Mouse (Mus musculus): ENCODE results near the gene Myod1.

Gene Myod1

DNA sequence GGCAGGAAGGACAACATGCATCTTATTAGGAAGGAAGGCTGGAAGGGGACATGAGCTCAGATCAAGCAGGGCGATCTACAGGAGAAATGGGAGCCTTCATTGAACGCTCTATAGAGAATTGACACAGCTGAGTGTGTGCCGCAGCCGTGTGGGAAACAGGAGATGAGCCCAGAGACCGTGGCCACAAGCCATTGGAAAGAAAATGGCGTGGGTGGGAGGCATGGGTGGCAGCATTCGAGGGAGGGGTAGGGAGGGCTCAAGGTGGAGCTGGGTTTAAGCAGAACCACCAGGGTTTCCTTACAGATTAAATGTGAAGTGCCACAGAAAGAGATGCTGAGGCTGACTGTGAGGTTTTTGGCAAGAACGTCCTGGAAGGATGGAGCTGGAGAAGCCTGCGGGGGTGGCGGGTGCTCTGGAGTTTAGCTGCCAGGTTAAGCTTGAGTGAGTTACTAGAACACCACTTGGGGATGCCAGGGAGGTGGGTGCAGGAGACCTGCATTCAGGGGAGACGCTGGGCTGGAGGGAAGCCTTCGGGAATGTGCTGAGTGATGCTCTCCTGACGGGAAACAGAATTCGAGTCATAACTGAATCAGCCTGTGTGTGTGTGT is 39.6 kb downstream of the Myod1 start:
- DNase-seq (ENCODE audit: low spot score): no peak

DNA sequence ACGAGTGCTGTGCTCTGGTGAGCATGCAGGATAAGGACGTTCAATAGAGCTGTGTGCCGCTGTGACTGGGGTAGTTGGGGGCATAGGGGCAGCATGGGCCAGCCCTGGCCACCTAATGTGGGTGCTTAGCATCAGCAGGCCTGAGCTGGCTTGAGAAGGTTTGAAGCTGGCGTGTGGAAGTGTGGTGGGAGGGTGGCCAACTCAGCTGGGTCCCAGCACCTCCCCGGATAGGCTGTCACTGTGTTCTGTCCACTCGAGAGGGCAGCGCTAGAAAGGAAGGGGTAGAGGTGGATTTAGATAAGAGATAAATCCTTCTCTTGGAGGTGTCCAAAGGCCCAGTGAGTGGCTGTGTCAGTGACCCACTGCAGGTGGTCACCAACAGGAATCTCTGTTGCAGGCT is 41.2 kb downstream of the Myod1 start:
- no peak for DNase-seq (ENCODE audit: low spot score)

DNA sequence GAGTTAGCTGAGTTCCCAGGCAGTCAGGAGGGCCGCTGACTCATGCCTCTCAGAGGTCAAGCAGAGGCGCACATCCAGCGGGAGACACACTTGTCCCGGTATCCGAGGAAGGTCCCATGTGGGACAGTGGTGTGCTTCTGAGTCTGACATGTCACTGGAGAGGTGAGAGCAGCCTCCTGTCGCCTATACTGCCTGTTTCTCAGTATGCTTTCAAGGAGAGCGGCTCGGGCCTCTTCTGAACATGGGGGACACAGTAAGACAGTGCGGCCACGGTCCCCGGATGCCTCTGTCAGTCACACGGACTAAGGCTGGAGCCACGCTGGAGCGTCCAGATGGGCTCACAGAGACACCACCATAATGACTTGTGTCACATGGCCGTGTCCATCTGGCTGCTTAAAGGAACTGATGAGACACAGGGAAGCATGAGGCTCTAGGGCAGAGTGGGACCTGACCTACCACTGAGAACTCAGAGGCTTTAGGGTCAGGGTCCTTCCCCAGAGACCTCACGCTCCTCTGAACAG is 41.9 kb downstream of the Myod1 start:
- DNase-seq (ENCODE audit: low spot score): no peak

DNA sequence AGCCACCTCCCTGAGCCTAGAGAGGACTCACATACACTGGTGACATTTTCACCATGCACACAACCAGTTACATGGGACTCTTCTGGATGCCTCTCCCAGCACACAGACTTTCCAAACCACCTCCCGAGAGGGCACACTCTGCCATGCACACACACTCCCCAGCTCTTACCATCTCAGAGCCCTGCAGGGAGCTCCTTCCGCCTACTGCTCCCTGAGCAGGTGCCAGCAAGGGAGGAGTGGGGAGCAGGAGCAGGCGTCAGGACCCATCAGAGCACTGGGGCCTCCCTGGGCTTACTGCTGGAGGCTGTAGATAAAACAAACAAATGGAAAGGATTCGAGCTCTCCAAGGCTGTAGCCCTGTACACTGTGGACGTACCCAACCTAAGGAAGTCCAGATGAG is 45.3 kb downstream of the Myod1 start:
- no peak for DNase-seq (ENCODE audit: low spot score)

GRCm38 (mm10) chr7:46422052-46422763 is 45.9 kb downstream of the Myod1 start:
- DNase-seq (ENCODE audit: low spot score): no peak

DNA sequence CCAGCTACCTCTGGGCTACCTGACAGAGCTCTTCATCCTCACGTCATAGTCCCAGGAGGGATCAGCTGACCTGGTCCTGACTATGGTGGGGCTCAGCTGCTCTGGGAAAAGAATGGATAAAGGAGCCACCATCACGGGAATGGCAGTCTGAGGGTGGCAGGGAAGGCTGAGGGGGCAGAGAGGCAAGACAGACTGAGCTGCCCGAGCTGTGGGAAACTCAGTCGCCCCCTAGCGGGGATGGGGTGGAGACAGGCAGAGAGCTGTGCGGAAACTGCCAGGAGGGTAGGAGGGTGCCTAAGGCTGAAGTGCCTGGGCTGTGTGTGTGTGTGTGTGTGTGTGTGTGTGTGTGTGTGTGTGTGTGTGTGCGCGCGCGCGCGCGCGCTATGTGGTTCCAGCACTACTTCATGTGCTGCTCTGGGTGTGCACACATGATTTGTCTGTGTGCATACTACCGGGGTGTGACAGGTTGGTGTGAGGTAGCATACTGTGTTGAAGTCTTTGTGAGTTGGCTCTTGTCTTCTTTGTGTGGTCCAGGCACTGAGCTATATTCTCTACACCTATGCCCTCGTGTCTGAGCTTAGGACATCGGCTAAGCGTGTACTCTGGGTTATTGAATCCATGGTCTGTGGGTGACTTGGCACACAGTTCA is 46.6 kb downstream of the Myod1 start:
- no peak for DNase-seq (ENCODE audit: low spot score)

GRCm38 (mm10) chr7:46423951-46424350 is 47.7 kb downstream of the Myod1 start:
- no peak for DNase-seq (ENCODE audit: low spot score)

DNA sequence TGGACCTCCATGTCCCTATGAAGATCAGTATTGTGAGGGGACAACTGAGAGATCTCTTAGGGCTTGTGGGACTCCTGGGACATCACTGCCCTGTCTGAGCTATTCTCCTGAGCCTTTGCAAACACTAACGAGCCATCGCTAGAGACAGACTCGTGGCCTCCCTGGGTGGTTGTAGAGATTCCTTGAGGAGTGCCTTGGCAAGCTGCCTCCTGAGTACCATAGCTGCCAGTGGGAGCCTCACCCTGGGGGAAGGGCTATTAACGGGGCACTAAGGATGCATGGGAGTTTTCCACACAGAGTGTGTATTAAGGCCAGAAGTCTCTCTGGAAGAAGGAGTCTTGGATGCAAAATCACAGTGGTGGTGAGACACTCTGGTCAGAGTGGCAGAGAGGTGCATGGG is 48.7 kb downstream of the Myod1 start:
- DNase-seq (ENCODE audit: low spot score): no peak

Data from urinary bladder, postnatal 10 days (tissue).